22 mouse cellular contexts compared by ENCODE assay signal in the genomic region with DNA sequence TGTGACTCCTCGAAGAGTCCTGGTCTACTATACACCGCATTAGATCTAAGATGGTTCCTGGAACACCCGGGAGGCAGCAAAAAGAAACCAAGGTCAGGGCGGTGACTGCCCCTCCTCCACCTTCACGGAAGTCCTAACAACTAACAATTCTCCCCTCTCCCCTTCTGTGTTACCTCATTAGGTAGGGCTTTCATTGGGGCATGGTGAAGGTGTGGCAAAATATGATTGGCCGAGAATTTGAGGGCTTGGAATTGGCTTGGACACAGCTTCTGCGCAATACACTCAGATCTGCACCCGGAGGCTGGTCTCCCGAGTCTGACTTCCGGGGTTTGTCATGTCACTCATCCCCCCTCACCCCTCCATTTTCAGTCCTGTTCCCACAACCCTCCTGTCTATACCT. TPM values are rescaled to one million over a fixed set of nuclear protein-coding genes. Genes with fewer than 3 reads are reported as not detected.
"Had no signal": no experiment of that assay in that cellular context is flagged by ENCODE, and none has a peak within 500 bp of the region (broad histone marks: within the 10 kb centered on the region; RNA-seq: fewer than 3 reads in every experiment).

No protein-coding gene starts in this region.

- H3K36me3 ChIP-seq: liver, embryonic 15.5 days; lung, embryonic 15.5 days; midbrain, embryonic 10.5 days; midbrain, embryonic 13.5 days; midbrain, embryonic 15.5 days; neural tube, embryonic 12.5 days; stomach, embryonic 15.5 days had no signal

- ATAC-seq: liver, postnatal 0 days; lung, postnatal 0 days; midbrain, embryonic 13.5 days; midbrain, embryonic 15.5 days had no signal

- H3K9ac ChIP-seq: liver, embryonic 15.5 days; liver, postnatal 0 days; lung, embryonic 15.5 days; midbrain, embryonic 13.5 days; midbrain, embryonic 15.5 days; neural tube, embryonic 12.5 days; stomach, embryonic 15.5 days had no signal

- H3K9me3 ChIP-seq: liver, embryonic 15.5 days; lung, embryonic 15.5 days; midbrain, embryonic 10.5 days; midbrain, embryonic 13.5 days; midbrain, embryonic 15.5 days; neural tube, embryonic 12.5 days; stomach, embryonic 15.5 days had no signal

- H3K4me3 ChIP-seq: liver, embryonic 15.5 days; lung, embryonic 15.5 days; midbrain, embryonic 10.5 days; midbrain, embryonic 13.5 days; midbrain, embryonic 15.5 days; neural tube, embryonic 12.5 days; stomach, embryonic 15.5 days had no signal

- H3K4me2 ChIP-seq: liver, embryonic 15.5 days; lung, embryonic 15.5 days; midbrain, embryonic 13.5 days; midbrain, embryonic 15.5 days; neural tube, embryonic 12.5 days; stomach, embryonic 15.5 days had no signal

- H3K27me3 ChIP-seq: lung, embryonic 15.5 days; midbrain, embryonic 13.5 days; midbrain, embryonic 15.5 days; neural tube, embryonic 12.5 days; stomach, embryonic 15.5 days had no signal

- DNase-seq: liver, postnatal 0 days; lung, adult 2 months; lung, postnatal 14 days; lung, postnatal 36 days; right cerebral cortex, postnatal 14 days; thymus, adult 2 months; thymus, postnatal 25 days; thymus, postnatal 4 days had no signal

- H3K4me1 ChIP-seq: liver, embryonic 15.5 days; lung, embryonic 15.5 days; midbrain, embryonic 13.5 days; midbrain, embryonic 15.5 days; neural tube, embryonic 12.5 days; stomach, embryonic 15.5 days had no signal

- H3K27ac ChIP-seq: liver, embryonic 15.5 days; lung, embryonic 15.5 days; macrophage; midbrain, embryonic 10.5 days; midbrain, embryonic 13.5 days; midbrain, embryonic 15.5 days; neural tube, embryonic 12.5 days; stomach, embryonic 15.5 days; stomach, postnatal 0 days had no signal

RNA-seq across cellular contexts. Expression of gene Syndig1l, which starts 29.8 kb away (rescaled TPM):
- total RNA-seq: megakaryocyte progenitor cell, adult 5-6 weeks; megakaryocyte-erythroid progenitor cell, adult 5-6 weeks; monocyte, adult 5-6 weeks; neutrophil, adult 5-6 weeks had no signal
- polyA plus RNA-seq: liver, postnatal 0 days; lung, adult 2 months; lung, embryonic 15.5 days; lung, postnatal 0 days; stomach, postnatal 0 days had no signal
